Mouse (Mus musculus) megakaryocyte, embryonic 14.5 days (primary cell): Measurements from ENCODE around the gene 0610010K14Rik.

ENCODE experiments used
- FLI1 ChIP-seq: IDR thresholded peaks from 2 replicates; pipeline ENCODE4 v1.6.1; 2012; ENCODE audit warnings: low read length, inconsistent platforms, mixed read lengths
- GATA1 ChIP-seq: IDR thresholded peaks from 3 replicates; pipeline ENCODE4 v1.6.1; 2012; ENCODE audit warnings: mixed read lengths, low read length, inconsistent platforms, borderline replicate concordance

DNA sequence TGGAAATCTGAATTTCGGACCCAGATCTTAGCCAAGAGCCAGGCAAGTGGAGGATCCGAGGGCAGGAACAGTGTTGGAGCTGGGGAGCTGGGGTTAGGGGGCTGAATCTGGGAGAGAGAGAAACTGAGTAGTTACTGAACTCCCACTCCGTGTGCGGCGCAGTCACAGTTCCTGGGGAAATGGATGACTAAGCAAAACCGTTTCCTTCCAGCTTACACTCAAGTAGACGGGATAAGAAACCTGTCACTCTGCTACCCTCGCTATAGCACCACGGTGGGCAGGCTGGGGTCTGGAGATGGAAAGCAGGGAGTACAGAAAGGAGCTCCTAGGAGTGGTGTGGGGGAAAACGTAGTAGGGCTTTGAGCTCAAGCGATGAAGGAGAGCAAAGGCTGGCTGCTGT, 12.4 kb upstream of the 0610010K14Rik start:
- TF ChIP-seq GATA1, result no peak
- no peak for TF ChIP-seq FLI1
